Mouse (Mus musculus) spleen, postnatal 0 days (tissue): ENCODE data around the gene 9430015G10Rik. TPM values are rescaled to one million over a fixed set of nuclear protein-coding genes. Genes with fewer than 3 reads are reported as not detected.

Experiments used
- polyA plus RNA-seq: library from polyadenylated mRNA; unstranded; fragments of >200 nt; fragmentation: Nextera tagmentation; extraction: Ambion mirVana; gene quantifications from 2 replicates; pipeline ENCODE4 v1.2.1, GENCODE M21; 2015

The 9430015G10Rik gene
- polyA plus RNA-seq, result 8.9 and 9.5 TPM in 2 replicates

GRCm38 (mm10) chr4:156109570-156110331, at the start of gene 9430015G10Rik:
Gene 9430015G10Rik (plus strand): TSS chr4:156109982.

GRCm38 (mm10) chr4:156130436-156130835, 20.7 kb downstream of the 9430015G10Rik start, which contains the start of gene Rnf223:
Gene Rnf223 (plus strand): TSS chr4:156130513.

Other genes starting within 250 kb of the 9430015G10Rik start
- gene Tas1r3, start 246.6 kb upstream of the 9430015G10Rik start, polyA plus RNA-seq, result 0.14 and 0.18 TPM in 2 replicates
- gene Cptp, start 240.5 kb upstream of the 9430015G10Rik start, polyA plus RNA-seq, result 7.5 and 8.4 TPM in 2 replicates
- gene Ints11, start 240.4 kb upstream of the 9430015G10Rik start, polyA plus RNA-seq, result 31.6 and 32.7 TPM in 2 replicates
- gene Pusl1, start 218.2 kb upstream of the 9430015G10Rik start, polyA plus RNA-seq, result 26.0 and 27.2 TPM in 2 replicates
- gene Acap3, start 218.2 kb upstream of the 9430015G10Rik start, polyA plus RNA-seq, result 8.0 and 10.8 TPM in 2 replicates
- 73.1 and 76.2 TPM in 2 replicates for gene Ube2j2, start 166.2 kb upstream of the 9430015G10Rik start, polyA plus RNA-seq
- gene C1qtnf12, start 147.7 kb upstream of the 9430015G10Rik start, polyA plus RNA-seq, result 205 and 213 TPM in 2 replicates
- gene B3galt6, start 117.3 kb upstream of the 9430015G10Rik start, polyA plus RNA-seq, result 6.3 and 6.5 TPM in 2 replicates
- 104 and 111 TPM in 2 replicates for gene Sdf4, start 117.1 kb upstream of the 9430015G10Rik start, polyA plus RNA-seq
- 1.2 and 1.3 TPM in 2 replicates for gene Tnfrsf4, start 96.1 kb upstream of the 9430015G10Rik start, polyA plus RNA-seq
- gene Tnfrsf18, start 83.8 kb upstream of the 9430015G10Rik start, polyA plus RNA-seq, result 1.2 and 2.7 TPM in 2 replicates
- 0.16 and 0.45 TPM in 2 replicates for gene Ttll10, start 50.6 kb upstream of the 9430015G10Rik start, polyA plus RNA-seq
- 0.17 and 0.21 TPM in 2 replicates for gene Rnf223, start 20.5 kb downstream of the 9430015G10Rik start, polyA plus RNA-seq
- 16.2 and 22.4 TPM in 2 replicates for gene Agrn, start 87.5 kb downstream of the 9430015G10Rik start, polyA plus RNA-seq
- gene Isg15, start 90.8 kb downstream of the 9430015G10Rik start, polyA plus RNA-seq, result 77.6 and 109 TPM in 2 replicates
- gene AW011738, start 93.3 kb downstream of the 9430015G10Rik start, polyA plus RNA-seq, result 3.3 TPM in 2 replicates
- gene Perm1, start 105.9 kb downstream of the 9430015G10Rik start, polyA plus RNA-seq, result 0.25 and 0.34 TPM in 2 replicates
- gene Plekhn1, start 124.9 kb downstream of the 9430015G10Rik start, polyA plus RNA-seq, result 5.6 and 7.4 TPM in 2 replicates
- 52.4 and 53.7 TPM in 2 replicates for gene Noc2l, start 126.0 kb downstream of the 9430015G10Rik start, polyA plus RNA-seq
- 24.4 and 25.3 TPM in 2 replicates for gene Samd11, start 145.7 kb downstream of the 9430015G10Rik start, polyA plus RNA-seq
- gene Vmn2r-ps159, start 221.1 kb downstream of the 9430015G10Rik start, polyA plus RNA-seq, result not detected in 2 replicates